Mouse (Mus musculus) fibroblast of lung, adult 2 months (primary cell): Measurements from ENCODE around the gene Csrnp1.
A peak's percentile ranks its signal among the peaks of the same experiment; 100 is the strongest.

Experiments used
- DNase-seq: peaks from one replicate; pipeline ENCODE4 v3.0.0-alpha.2; 2011; ENCODE audit warnings: low read depth

Csrnp1 gene

DNA sequence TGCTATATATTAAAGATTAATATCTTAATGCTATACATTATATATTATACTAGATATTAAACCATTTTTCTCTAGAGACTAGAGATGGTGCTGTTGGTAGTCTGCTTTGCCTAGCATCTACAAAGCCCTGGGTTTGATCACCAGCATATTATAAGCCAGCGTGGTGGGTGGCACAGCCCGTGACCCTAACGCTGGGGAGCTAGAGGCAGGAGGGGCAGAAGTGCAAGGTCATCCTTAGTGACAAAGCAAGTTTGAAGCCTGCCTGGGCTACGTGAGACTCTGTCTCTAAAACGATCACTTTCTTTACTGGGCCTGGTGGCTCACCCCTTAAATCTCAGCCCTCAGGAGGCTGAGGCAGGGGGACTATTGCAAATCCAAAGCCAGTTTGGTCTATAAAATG is 18.4 kb upstream of the Csrnp1 start:
- no peak for DNase-seq

GRCm38 (mm10) chr9:120001945-120002725 is 17.7 kb upstream of the Csrnp1 start:
- peak; percentile 90 for DNase-seq

GRCm38 (mm10) chr9:120000761-120001160 is 16.3 kb upstream of the Csrnp1 start:
- no peak for DNase-seq

DNA sequence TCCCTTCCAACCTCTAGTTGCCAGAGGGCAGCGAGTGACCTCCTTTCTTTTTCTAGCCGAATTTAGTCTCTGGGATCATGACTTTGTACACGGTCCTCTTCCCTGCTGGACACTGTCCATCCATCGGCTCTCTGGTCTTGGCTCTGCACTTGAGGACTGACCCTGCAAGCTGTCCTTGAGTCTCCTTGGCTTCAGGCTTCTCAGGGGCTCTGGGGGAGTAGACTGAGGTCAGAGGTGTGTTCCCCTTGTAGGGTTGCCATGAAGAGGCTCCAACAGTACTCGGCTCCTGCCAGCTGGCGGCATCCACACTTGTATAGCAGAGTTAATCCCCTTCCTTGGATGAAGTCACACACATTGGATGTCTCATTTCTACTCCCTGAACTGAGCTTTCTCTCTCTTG is 15.2 kb upstream of the Csrnp1 start:
- no peak for DNase-seq

- DNase-seq, result no peak
These were observed 14.3 kb upstream of the Csrnp1 start for GRCm38 (mm10) chr9:119998776-119999175.

GRCm38 (mm10) chr9:119996080-119996479 is 11.6 kb upstream of the Csrnp1 start:
- DNase-seq, result no peak

DNA sequence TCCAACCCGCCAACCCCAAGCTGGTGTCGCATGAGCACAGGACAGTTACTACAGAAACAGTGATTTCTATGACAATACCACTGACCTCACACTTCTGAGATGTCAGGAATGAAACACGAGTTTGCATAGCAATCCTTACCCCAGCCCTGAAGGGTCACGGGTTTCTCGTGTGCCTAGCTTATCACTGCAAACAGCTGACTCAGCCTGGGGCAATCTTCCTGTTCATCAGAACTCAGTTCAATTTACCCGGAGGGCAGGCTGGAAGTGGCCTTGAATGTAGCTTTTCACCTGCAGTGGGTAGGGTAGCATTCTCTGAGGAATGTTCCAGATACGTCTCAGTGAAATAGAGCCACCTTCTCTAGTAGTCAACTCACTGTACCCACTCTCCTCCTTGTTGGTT is 9.7 kb upstream of the Csrnp1 start:
- no peak for DNase-seq

- DNase-seq, result no peak
These were observed 8.8 kb upstream of the Csrnp1 start for GRCm38 (mm10) chr9:119993092-119993844.

GRCm38 (mm10) chr9:119991310-119991709 is 6.9 kb upstream of the Csrnp1 start:
- no peak for DNase-seq

GRCm38 (mm10) chr9:119988304-119988703 is 3.8 kb upstream of the Csrnp1 start:
- no peak for DNase-seq

DNA sequence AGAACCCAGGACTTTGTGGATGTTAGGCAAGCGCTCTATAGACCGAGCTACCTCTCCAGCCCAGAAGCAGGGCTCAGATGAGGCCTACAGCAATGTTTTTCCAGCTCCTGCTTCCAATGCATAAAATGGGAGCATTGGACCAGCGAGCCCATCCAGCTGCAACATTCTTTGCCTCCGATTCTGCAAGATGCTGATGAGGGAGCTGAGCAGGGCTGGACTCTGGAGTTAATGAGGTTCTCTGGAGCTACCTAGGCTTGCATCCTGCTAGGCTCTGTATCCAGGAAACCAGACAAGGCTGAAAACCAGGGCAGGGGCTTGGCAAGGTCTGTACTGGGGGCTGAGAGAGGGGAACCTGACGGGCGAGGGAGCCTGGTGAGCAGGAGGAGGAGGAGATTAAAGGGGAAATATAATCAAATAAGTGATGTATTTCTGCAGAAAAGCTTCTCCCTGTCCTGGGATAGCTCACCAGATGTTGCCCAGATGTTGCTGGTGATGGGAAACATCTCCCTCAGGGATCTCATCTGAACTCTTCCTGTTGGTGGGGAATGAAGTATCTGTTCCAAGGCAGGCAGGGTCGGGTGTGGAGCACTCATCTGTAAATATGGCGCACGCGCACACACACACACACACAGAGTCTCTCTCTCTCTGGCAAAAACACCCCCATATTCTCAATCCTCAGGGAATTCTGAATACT is 1.6 kb upstream of the Csrnp1 start:
- no peak for DNase-seq

GRCm38 (mm10) chr9:119983585-119984535 is 598 bp downstream of the Csrnp1 start:
- peak; percentile 51 for DNase-seq

DNA sequence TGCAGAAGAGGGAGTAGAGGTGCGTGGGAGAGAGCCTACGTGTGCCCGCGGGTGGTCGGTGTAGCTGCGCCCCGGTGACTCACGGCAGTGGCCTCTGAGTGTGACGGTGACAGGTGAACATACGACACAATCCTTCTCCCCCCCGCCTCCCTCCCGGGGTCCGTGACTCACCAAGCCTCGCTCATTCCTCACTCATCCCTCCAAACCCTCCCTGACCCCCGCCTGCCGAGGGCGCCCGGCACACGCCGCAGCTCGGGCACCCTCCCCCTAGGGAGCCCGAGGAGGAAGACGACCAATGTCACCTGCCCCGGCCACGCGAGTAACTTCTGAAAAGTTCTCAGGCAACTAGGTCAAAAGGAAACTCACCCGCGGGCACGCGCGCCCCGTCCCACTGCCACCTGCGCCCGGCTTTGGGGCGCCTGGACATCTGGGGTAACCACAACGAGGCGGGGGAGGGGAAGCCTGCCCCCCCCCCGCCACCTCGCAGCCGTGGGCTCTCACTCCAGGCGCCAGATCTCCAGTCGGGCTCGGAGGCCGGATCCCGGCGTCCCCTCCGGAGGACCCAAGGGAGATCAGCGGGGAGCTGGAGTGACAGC is 1.4 kb downstream of the Csrnp1 start:
- peak; percentile 42 for DNase-seq

DNA sequence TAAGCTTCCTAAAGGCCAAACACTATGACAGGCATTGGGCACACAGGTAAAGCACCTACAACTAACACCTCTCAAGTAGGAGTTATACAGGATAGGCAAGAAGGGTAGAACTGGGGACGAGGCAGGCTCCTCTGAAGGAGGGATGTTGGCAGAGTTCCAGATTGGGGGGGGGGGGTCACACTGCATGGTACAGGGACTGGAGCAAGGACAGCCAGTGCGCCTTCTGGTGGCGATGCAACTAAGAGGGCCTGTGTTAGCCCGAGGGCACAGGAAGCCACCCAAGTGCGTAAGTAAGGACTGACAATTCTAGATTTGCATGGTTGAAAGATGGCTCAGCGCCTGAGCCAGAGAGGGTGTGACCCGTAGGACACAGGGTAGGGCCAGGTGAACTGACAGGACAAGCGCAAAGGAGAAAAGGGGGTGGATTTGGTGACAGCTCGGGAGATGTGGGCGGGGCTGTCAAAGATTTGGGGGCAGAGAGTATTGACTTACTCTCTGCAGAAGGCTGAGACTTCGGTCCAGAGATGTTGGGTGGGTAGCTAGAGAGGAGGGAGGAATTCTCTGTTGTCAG is 2.1 kb downstream of the Csrnp1 start:
- no peak for DNase-seq

GRCm38 (mm10) chr9:119981183-119982179 is 3.0 kb downstream of the Csrnp1 start:
- DNase-seq, result peak; percentile 87

GRCm38 (mm10) chr9:119980770-119981182 is 3.7 kb downstream of the Csrnp1 start:
- DNase-seq, result no peak

- no peak for DNase-seq
These were observed 4.7 kb downstream of the Csrnp1 start for GRCm38 (mm10) chr9:119979749-119980148.

DNA sequence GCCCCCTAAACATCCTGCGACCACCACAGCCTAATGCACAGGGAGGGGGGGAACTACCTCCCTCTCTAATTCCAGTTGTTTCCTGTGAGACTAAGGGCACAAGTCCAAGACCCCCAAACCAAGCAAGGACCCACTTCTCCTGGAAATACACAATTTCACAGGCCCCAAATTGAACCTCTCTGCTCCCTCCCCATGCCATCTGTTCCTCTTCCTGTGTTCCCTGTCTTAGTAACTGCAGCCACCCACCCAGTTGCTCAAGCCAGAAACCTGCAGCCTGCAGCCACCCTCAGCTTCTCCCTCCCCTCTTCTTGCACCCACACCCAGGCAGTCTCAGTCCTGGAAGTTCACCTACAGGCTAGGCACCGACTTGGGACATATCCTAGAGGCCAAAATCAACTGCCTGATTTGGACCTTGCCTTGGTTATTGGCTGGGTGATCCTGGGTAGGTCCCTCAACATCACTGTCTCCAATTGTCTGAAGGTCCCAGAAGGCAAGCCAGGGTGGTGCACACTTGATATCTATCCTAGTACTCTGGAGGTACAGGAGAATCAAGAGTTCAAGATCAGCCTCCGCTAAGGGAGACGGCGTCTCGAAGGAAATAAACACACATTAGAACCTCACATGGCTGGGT is 5.5 kb downstream of the Csrnp1 start:
- DNase-seq, result no peak

DNA sequence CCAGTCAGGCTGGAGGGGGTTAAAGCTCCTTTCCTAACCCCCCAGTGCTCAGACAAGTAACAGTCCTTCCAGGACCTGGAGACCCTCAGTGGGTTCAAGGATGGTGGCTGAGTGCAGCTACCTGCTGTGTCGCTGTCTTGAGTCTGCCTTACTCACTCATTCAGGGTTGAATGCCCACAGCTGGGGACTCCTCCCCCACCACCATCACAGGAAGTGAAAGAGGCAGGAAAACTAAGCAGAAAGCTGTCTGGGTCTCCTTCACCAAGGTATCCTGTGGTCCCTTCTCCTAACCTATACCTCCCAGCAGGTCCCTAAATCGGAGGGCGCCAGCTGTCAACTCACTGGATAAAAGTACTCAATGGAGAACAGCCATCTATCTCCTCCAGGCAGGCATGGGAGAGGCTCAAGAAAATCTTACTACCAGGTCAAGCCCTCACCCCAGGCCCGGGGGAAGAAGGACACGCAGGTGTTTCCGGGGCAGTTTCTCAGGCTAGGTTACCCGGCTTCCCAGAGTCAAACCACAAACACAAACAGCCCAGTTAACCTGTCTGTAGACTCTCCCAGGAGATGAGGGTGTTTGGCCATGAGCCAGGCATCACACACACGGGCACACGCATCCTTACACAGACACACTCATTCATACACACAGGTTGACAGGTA is 6.2 kb downstream of the Csrnp1 start:
- no peak for DNase-seq
